Mouse (Mus musculus): ENCODE measurements around the gene Tkt.

Tkt gene

GRCm38 (mm10) chr14:30618746-30619275, 70.7 kb downstream of the Tkt start:
- DNase-seq (ENCODE audit: low read depth, low spot score): no peak

GRCm38 (mm10) chr14:30619982-30620578, 71.9 kb downstream of the Tkt start:
- DNase-seq (ENCODE audit: low read depth, low spot score): no peak

GRCm38 (mm10) chr14:30622130-30622529, 74.0 kb downstream of the Tkt start:
- no peak for DNase-seq (ENCODE audit: low read depth, low spot score)

- DNase-seq (ENCODE audit: low read depth, low spot score): no peak
Measured at GRCm38 (mm10) chr14:30622556-30622955, 74.4 kb downstream of the Tkt start.
